Mouse (Mus musculus) gastrocnemius, postnatal 36 days (tissue): ENCODE data around the gene Bhlhe23. TPM values are rescaled to one million over a fixed set of nuclear protein-coding genes. Genes with fewer than 3 reads are reported as not detected.

Experiments used
- DNase-seq, 2 experiments: peaks; one replicate each; pipeline ENCODE4 v3.0.0; 2022
- intact Hi-C: fragments of 180-260 bp; cut with DNase I; formaldehyde crosslinking; loops from one replicate; pipeline ENCODE4 v1.15.1; 2025
- total RNA-seq, 2 experiments: library from RNA; stranded (reverse); gene quantifications; 2 replicates each; pipeline ENCODE4 v1.2.3; 2021

Gene Bhlhe23
- total RNA-seq, 2 experiments from 2014 or later: not detected

- intact Hi-C loops: loop anchor here (2.0 kb wide), 1 partner anchor 33 kb away; no protein-coding TSS in a partner anchor
- peak in 1 of 2 experiments; percentile 8 for DNase-seq
These were observed 2.8 kb upstream of the Bhlhe23 start for GRCm38 (mm10) chr2:180779226-180780104.

- intact Hi-C loops: no loop called here
- no peak for DNase-seq
These were observed 1.1 kb downstream of the Bhlhe23 start for GRCm38 (mm10) chr2:180775641-180776040.

GRCm38 (mm10) chr2:180775223-180775622 lies 1.5 kb downstream of the Bhlhe23 start:
- intact Hi-C loops: no loop called here
- DNase-seq: no peak

DNA sequence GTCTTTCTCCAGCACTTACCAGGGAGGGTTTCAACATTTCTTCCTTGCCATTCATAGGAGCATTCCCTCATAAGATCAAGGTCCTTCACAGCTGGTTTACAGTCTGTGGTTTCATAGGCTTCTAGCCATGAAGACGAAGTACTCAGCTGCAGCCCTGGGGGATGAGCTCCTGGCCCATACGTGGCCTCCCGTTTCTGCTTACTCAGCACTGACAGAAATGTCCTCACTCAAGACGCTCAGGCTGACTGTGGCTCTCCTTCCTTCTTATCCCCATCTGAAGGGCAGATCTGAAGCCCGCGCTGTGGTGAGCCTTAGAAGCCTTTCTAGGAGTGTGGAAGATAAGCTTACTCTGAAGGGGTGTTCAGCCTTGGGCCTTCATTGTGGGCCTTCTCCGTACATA lies 11.0 kb downstream of the Bhlhe23 start:
- DNase-seq: no peak
- intact Hi-C loops: no loop called here

DNA sequence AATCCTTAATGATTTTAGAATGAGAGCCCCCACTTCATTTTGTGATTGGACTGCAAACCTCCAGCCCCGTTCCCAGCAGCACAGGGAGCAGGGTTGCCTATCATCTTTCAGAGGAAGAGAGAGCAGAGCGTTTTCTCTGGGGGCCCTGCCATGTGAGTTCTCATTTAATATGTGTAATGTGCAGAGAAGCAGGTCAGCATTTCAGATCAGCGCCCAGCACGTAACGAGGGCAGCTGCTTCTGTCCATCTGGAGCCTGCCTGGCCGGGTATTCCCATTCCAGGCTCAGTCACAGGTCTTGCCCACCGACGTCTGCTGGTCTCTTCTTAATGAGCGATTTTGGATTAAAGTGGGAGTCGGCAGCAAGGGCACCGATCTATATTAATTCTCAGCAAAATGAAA lies 11.7 kb downstream of the Bhlhe23 start:
- DNase-seq: no peak
- intact Hi-C loops: no loop called here

GRCm38 (mm10) chr2:180758513-180759263 lies 18.0 kb downstream of the Bhlhe23 start:
- intact Hi-C loops: no loop called here
- no peak for DNase-seq

- no peak for DNase-seq
- intact Hi-C loops: no loop called here
These were observed 19.9 kb downstream of the Bhlhe23 start for GRCm38 (mm10) chr2:180756786-180757185.

DNA sequence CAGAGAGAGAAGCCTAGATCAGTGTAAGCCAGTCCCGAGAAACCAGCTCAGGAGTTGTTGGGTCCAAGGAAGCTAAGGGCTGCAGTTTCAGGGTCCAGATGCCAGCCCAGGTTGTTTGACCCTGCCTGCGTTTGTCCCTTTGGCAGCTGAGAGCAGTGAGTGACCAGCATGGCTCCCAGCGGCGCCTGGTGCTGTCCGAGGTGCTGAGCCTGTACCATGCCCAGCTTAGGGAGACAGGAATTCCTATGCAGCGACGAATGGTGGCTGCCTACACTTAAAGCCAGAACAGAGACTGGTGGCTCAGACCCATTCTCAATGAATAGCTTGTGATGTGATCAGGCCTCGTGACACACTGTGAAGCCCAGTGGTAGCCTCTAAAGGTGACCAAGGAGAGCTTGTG lies 20.8 kb downstream of the Bhlhe23 start:
- DNase-seq: peak in 1 of 2 experiments; percentile 18
- intact Hi-C loops: no loop called here

DNA sequence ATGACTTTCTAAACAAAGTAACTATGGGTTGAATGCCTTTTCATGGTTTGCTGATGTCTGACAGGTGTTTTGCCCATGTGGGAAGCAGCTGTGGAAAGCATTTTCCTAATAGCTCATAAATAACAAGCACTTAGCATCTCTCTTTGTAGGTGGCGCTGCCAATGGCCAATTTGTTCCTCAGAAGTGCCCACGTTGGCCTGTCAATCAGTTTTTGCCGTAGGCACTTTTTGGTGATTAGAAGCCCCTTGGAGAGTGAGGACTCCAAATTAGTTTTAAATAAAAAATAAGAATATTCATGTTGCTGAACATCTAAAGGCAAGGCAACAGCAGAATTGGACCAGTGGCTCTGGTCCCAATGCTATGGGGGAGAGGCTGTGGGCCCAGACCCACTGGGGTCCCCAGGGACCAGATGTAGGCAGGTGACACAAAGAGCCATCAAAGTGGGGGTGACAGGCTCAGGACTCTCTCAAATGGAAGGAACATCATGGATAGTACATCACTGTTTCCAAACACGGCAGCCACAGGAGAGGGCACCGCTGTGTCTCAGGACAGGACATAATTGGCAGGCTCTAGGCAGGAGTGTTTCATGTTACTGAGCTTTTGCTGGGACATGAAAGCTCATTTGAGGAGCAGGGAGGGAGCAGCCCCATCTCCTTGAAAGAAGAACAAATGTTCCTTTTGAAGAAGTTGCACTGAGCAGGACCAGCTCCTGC lies 21.6 kb downstream of the Bhlhe23 start:
- intact Hi-C loops: no loop called here

DNA sequence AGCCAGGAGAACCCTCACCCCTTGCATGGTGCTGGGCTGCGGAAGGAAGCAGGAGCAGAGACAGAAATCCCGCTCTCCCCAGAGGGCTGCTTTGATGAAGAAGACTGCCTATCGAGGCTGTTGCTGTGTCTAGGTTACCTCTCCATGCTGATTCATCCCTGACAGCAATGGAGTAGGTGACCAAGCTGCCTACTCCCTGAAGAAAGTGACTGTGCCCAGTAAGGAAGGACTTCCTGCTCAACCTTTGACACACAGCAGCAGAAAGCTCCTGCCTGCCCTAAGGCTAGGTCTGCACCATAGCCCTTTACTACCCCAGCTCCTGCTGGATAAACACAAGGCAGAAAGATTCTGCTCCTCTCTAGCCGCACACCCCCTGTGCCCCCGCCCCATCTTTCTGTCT lies 27.8 kb downstream of the Bhlhe23 start:
- intact Hi-C loops: loop anchor here (5.0 kb wide), 2 partner anchors 167 to 182 kb away; partner anchors contain the start of gene Mrgbp

More for the DNA sequence above, 21.6 kb downstream of the Bhlhe23 start:
- no peak for DNase-seq

DNA sequence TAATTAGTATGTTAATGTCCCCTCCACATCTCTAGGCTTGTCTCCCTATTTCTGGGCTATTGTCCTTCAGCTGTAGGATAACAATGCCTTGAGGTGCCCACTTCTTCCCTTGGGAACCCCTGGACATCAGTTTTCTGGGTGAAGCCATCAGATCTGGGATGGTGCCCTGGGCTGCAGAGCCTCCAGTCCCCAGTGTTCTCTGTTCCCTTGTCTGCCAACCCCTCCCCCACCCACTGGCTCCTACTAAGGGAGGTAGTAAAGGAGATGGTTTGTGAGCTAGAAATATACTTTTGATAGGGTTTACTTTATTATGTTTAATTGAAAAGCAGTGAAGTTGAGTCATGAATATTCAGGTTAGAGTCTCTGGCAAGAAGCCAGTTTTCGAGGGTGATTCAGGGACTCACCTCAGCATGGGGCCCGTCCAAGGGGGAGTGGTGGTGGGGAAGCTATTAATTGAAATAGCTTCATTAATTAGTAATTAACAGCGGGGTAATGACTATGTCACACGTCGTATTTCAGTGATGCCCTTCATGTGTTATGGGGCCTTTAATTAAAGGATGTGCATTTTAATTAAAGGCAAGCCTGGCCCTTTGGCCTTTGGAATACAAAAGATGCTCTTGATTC lies 30.0 kb downstream of the Bhlhe23 start:
- no peak for DNase-seq
- intact Hi-C loops: loop anchor here (2.0 to 5.0 kb wide), 3 partner anchors 32 to 179 kb away; partner anchors contain the start of gene Mrgbp

More for the DNA sequence above, 27.8 kb downstream of the Bhlhe23 start:
- no peak for DNase-seq

- DNase-seq: peak; percentile 74 to 77
- intact Hi-C loops: loop anchor here (1.0 to 5.0 kb wide), 3 partner anchors 67 to 178 kb away; partner anchors contain the start of gene Mrgbp
These were observed 31.3 kb downstream of the Bhlhe23 start for GRCm38 (mm10) chr2:180745248-180745927.

- intact Hi-C loops: loop anchor here (5.0 kb wide), 1 partner anchor 86 kb away; no protein-coding TSS in a partner anchor
- no peak for DNase-seq
These were observed 33.4 kb downstream of the Bhlhe23 start for GRCm38 (mm10) chr2:180743321-180743720.

DNA sequence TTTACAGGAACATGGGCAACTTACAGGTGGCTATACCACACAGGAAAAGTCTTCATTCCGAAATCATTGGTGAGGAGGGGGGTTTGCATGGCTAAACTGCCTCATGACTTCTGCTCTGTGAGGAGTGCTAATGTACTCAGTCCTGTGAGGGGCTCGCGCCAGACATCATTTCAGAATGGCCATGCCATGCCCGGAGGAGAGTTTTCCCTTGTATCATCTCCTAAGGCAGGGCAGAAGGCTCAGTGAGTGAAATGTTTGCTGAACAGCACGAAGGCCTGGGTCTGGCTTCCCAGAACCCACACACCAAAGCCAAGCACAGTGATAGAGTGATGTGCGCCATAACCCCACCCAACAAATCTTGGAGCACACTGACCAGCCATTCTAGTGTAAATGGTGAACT lies 33.9 kb downstream of the Bhlhe23 start:
- DNase-seq: no peak
- intact Hi-C loops: loop anchor here (5.0 kb wide), 1 partner anchor 86 kb away; no protein-coding TSS in a partner anchor

DNA sequence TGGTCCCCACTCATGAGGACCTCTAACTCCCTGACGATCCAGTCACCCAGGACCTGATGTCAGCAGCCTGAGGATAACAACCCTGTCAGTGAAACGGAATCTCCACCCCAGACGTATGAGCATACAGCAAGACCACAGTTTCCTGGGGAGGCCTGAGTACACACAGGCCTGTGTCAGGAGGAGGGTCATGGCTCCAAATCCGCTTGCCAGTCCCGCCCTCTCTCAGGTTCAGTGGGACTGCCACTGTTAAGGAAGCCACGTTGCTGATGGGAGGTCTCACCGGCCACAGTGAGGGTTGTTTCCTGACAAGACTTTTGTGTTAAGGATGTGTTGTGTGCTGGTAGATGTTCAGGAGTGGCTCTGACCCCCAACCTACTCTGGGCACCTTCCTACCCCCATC lies 35.3 kb downstream of the Bhlhe23 start:
- intact Hi-C loops: loop anchor here (5.0 kb wide), 1 partner anchor 84 kb away; no protein-coding TSS in a partner anchor
- no peak for DNase-seq

- no peak for DNase-seq
- intact Hi-C loops: loop anchor here (5.0 kb wide), 1 partner anchor 83 kb away; no protein-coding TSS in a partner anchor
These were observed 36.4 kb downstream of the Bhlhe23 start for GRCm38 (mm10) chr2:180740349-180740748.

DNA sequence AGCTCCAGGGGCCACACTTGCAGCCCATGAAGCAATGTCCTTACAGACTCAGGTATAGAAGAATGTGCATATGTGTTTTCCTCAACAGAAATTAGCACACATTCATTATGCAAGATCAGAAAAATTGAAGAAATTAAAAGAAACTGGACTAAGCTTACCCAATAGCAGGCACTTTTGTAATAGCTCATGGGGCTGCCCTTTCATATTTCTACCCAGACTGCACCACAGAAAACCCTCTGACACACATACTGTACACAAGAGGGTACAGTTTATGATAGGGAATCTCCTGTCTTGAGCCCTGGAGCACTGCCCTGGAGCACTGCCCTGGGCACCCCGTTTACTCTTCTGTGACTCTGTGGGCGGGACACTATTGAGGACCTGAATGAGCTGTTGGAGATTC lies 38.7 kb downstream of the Bhlhe23 start:
- DNase-seq: no peak
- intact Hi-C loops: no loop called here

DNA sequence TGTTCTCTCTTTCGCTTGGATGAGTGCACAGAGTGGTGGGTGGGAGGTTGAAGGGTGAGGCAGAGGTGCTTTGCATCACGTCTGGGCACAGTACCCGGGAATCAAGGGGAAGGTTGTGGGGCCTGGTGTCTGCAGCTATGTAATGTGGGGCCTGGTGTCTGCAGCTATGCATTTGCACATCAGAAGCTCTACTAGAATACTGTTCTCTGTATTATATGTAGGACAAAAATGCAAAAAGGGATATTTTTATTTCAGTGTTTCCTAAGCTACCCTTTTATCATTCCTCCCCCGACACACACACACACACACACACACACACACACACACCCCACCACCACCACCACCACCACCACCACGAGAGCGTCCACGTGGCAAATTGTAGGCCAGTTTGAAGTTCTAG lies 41.5 kb downstream of the Bhlhe23 start:
- DNase-seq: no peak
- intact Hi-C loops: no loop called here

DNA sequence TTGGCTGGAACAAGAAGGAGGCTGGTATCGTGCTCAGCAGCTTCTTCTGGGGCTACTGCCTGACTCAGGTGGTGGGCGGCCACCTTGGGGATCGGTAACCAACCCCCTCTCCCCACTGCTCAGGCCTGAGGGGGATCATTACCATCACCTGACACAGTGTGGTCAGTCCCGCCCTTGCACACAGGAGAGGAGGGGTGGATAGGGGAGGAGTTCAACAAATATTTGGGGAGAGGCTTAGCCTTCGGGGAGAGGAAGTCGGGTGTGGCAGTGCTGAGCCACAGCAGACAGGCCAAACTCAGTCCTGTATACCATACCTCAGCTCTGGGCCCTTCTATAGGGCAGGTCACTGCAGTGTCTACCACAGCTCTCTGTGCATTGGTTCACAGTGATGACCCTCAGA lies 44.7 kb downstream of the Bhlhe23 start:
- DNase-seq: no peak
- intact Hi-C loops: no loop called here
